Mouse (Mus musculus) activated CD4-positive, CD25-positive, alpha-beta regulatory T cell, adult 4 months (primary cell): ENCODE data around the gene Ercc2. TPM values are rescaled to one million over a fixed set of nuclear protein-coding genes. Genes with fewer than 3 reads are reported as not detected.

Experiments
- ATAC-seq: one replicate; pipeline ENCODE4 v1.8.0; 2017
- polyA plus RNA-seq, 2 experiments: library from polyadenylated mRNA; unstranded; fragments of 100-300 nt; shearing (Covaris generic); gene quantifications; one replicate each; pipeline ENCODE4 v1.2.1; 2017

Ercc2 gene
- polyA plus RNA-seq, 2 experiments from 2014 or later, result 4.7 to 10.8 TPM

GRCm38 (mm10) chr7:19409753-19410152 lies 27.9 kb downstream of the Ercc2 start:
- ATAC-seq, result no peak

DNA sequence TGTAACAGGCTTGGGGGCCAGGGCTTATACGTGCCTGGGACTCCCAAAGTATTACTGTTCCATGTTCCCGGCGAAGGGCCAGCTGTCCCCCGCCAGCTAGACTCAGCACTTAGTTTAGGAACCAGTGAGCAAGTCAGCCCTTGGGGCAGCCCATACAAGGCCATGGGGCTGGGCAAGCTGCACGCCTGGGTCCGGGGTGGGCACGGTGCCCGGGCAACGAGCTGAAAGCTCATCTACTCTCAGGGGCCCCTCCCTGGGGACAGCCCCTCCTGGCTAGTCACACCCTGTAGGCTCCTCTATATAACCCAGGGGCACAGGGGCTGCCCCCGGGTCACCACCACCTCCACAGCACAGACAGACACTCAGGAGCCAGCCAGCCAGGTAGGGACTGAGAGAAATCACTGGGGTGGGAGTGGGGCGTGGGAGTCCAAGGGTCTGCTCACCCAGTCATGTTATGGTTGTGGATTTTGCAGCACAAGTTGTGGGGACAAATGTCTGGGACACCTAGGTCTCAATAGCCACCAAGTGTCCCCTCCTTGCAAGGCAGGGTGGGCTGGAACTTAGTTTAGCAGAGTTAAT lies 29.0 kb downstream of the Ercc2 start:
- no peak for ATAC-seq

GRCm38 (mm10) chr7:19411783-19412182 lies 30.0 kb downstream of the Ercc2 start:
- ATAC-seq, result no peak

GRCm38 (mm10) chr7:19413525-19413924 lies 31.7 kb downstream of the Ercc2 start:
- no peak for ATAC-seq

DNA sequence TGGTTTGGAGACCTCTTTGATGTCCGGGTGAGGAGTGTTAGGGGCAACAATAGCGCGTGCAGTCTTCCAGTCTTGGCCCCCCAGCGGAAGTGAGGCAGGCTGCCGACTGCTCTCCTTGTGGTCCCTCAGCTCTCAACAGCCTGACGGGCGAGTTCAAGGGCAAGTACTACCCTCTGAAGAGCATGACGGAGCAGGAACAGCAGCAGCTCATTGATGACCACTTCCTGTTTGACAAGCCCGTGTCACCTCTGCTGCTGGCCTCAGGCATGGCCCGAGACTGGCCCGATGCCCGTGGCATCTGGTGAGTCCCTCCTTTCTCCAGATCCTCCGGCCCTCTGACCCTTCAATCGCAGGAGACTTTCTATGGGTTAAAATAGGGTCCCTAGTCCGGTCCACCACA lies 34.8 kb downstream of the Ercc2 start:
- ATAC-seq, result no peak

DNA sequence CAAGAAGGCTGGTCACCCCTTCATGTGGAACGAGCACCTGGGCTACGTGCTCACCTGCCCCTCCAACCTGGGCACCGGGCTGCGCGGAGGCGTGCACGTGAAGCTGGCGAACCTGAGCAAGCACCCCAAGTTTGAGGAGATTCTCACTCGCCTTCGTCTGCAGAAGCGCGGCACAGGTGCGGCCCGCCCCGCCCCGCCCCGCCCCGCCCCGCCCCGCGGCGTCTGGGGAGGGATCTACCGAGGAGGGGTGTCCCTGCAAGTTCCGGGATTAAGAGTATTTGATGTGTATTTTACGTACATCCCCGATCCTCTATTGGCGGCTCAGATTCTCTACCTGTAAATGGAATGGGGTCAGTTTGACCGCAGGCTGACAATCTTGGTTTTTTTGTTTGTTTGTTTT lies 38.3 kb downstream of the Ercc2 start:
- ATAC-seq, result no peak

- peak; percentile 97 for ATAC-seq
Observed at GRCm38 (mm10) chr7:19420821-19421636, 39.2 kb downstream of the Ercc2 start.

DNA sequence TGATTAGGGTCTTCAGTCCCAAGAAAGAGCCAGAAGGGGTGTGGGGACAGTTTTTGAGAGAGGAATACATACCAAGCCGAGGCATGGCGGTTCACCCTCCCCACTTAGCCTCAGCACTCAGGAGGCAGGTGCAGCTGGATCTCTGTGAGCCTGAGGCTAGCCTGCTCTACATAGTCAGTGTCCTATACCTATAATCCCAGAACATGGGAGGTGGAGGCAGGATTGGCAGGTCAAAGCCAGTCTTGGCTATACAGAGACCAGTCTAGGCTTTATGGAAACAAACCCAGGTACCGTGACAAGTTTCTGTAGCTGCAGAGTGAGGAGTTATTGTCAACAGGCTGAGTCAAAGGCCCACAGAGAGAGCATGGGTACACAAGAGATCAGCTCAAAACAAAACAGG lies 41.3 kb downstream of the Ercc2 start:
- no peak for ATAC-seq

- ATAC-seq, result no peak
Observed at GRCm38 (mm10) chr7:19424051-19424450, 42.2 kb downstream of the Ercc2 start.

DNA sequence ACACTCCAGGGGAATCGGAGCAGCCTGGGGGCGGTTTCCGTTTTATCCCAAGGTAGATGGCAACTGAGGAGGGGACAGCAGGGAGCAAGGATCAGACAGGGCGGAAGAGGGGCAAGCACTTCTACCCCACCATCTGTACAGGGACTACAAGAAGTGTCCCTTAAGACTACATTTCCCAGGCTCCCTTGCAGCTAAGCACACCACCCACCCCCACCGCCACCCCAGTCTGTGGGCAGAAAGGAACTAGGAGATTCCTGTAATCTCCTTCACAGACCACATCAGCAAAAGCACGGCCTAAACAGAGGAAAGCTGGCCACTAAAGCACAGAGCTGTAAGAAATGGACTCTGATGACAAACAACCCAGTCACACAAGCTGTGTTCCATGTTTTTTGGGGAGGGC lies 44.5 kb downstream of the Ercc2 start:
- ATAC-seq, result no peak

GRCm38 (mm10) chr7:19426888-19427287 lies 45.1 kb downstream of the Ercc2 start:
- no peak for ATAC-seq

DNA sequence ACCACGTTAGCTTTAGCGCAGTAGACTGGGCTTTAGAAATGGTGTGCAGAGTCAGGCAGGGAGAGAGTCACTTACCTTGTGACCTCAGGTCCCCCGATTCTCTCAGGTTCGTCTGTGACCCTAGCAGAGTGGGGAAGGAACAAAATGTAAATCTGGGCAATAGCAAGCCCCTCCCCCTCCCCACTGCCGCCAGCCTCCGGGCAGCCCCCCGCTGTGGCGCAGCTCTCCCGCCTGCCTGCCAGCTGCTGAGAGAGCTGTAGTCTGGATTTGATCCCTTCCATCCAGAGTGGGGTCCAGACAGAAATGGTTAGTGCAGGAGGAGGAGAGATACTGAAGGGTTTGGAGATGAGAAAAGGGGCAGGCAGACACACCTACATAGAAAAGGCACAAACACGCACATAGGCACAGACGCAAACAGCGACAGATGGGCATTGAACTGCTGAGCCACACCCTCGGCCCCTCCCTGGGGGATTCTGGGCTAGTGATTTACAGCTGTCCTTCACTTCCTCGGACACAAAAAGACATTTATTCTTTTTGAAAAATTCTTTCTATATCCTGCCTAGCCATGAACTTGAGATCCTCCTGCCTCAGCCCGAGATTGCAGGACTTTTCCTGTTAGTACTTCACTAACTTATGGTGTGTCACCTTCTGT lies 46.3 kb downstream of the Ercc2 start:
- no peak for ATAC-seq

- peak; percentile 32 for ATAC-seq
Observed at GRCm38 (mm10) chr7:19429726-19430125, 47.9 kb downstream of the Ercc2 start.

DNA sequence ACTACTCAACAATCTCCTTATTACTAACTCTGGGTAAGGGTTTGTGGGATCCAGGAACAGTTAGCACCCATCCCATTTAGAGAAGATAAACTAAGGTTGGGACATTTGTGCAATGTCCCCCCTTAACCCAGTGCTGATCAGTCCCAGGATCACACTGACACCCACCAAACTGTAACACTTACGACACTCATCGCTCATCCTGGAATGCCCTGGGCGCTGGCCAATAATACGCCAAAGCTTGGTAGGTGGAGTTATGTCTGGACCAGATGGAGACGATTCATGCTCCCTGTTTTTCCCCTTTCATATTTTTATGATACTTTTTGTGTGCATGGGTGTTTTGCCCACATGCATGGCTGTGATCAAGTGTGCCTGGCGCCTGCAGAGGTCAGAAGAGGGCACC lies 48.6 kb downstream of the Ercc2 start:
- no peak for ATAC-seq

DNA sequence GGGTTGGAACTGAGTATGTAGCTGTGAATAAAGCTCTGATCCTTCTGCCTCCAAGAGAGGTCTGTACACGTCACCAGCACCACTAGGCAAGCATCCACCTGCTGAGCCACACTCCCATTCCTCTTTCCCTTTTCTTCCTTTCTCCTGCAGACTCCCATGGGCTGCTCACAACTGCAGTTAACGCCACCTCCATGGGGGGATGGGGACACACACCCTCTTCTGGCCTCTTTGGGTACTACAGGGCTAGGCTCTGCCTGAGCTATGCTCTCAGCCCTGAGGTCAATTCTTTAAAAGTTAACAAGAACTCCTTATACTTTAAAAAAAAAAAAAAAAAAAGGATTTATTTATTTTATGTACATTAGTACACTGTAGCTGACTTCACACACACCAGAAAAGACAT lies 50.7 kb downstream of the Ercc2 start:
- no peak for ATAC-seq

GRCm38 (mm10) chr7:19436276-19436675 lies 54.5 kb downstream of the Ercc2 start:
- ATAC-seq, result no peak

GRCm38 (mm10) chr7:19437048-19437447 lies 55.2 kb downstream of the Ercc2 start:
- ATAC-seq, result no peak

- ATAC-seq, result no peak
Observed at GRCm38 (mm10) chr7:19441448-19442091, 59.8 kb downstream of the Ercc2 start.

GRCm38 (mm10) chr7:19443344-19443743 lies 61.5 kb downstream of the Ercc2 start:
- ATAC-seq, result no peak

GRCm38 (mm10) chr7:19444801-19445200 lies 63.0 kb downstream of the Ercc2 start:
- no peak for ATAC-seq
